Mouse (Mus musculus) ES-Bruce4 (cell line): ENCODE results near the gene 1520401A03Rik.

ENCODE experiments used
- CTCF ChIP-seq: IDR thresholded peaks from one replicate; pipeline ENCODE4 v1.8.1; 2011; ENCODE audit warnings: low read depth, low read length
- POLR2A ChIP-seq: IDR thresholded peaks from one replicate; pipeline ENCODE4 v1.8.1; 2011; ENCODE audit warnings: low read length; ENCODE audit not compliant: insufficient read depth

DNA sequence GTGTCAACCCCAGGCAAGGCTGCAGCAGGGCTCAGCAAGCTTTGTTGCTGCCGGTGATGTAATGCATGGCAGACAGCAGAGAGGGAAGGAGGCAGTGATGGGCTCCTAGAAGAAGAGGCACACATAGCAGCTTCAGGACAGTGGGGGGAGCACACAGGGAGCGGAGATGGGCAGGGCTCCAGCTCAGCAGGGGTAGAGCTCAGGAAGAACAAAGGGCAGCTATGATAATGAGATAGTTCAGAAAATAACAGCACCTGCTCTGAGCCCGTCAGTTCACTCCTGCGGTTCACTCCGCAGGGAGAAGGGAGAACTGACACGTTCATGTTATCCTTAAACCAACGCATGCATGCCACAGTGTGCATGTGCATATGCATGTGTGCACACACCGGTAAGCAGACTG is 36.2 kb upstream of the 1520401A03Rik start:
- TF ChIP-seq POLR2A (no peak), CTCF (no peak)
